Mouse (Mus musculus): Measurements from ENCODE around the gene Slc1a7. TPM values are rescaled to one million over a fixed set of nuclear protein-coding genes. Genes with fewer than 3 reads are reported as not detected.
A peak's percentile ranks its signal among the peaks of the same experiment; 100 is the strongest.

The Slc1a7 gene
- polyA plus RNA-seq, 1 experiment from 2014 or later: 0.18 TPM

GRCm38 (mm10) chr4:107995727-107996126 is 27.6 kb downstream of the Slc1a7 start:
- H3K27ac ChIP-seq (ENCODE audit: low read depth, low read length): no peak overlapping the region
- H3K9ac ChIP-seq (ENCODE audit: low read depth, low read length): no peak overlapping the region
- ATAC-seq: no peak
- no peaks in the 10 kb centered on the region for H3K36me3 ChIP-seq (ENCODE audit: control insufficient read depth, insufficient read depth, low read length)
- H3K27me3 ChIP-seq (replicated peaks; ENCODE audit: control insufficient read depth, insufficient read depth, low read length): no peaks in the 10 kb centered on the region
- no peak overlapping the region for H3K4me2 ChIP-seq (ENCODE audit: low read length)
- H3K4me1 ChIP-seq (ENCODE audit: control insufficient read depth, insufficient read depth, low read depth, low read length): peaks cover 5% of the 10 kb centered on the region; the same call in 1 of the 2 replicates
- H3K4me3 ChIP-seq (ENCODE audit: low read length): no peak overlapping the region
- H3K9me3 ChIP-seq (ENCODE audit: control insufficient read depth, low read length): peaks cover 3% of the 10 kb centered on the region; the same call in 1 of the 2 replicates
- WGBS: 74% methylated on average over 6 of the region's 6 CpGs

DNA sequence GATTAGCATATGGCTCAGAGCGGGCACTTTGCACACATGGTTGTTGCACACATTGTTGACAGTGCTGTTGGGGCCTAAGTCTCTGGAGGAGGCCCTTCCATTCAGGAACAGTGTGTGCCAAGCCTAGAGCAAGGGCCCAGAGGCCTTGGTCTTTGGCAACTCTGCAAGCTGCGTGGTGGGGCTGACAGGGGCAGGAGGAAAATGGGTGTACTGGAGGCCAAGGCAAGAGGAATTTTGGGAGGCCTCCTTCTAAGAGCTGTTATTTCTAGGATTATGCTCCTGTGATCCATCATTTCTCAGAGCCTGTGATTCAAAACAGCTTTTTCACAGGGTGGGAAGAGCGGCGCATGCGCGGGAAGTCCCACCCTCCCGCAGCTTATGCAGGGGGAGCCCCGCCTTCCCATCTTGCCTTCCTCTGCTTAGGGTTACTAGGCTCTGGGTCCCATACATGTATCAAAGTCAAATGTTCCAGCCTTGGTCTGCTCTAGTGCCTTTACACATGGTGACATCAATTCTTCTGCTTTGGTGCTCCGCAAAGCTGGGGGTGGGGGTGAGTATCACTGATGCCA is 28.4 kb downstream of the Slc1a7 start:
- H3K4me2 ChIP-seq (ENCODE audit: low read length): no peak overlapping the region
- WGBS: 89% methylated on average over 9 of the region's 9 CpGs
- no peaks in the 10 kb centered on the region for H3K36me3 ChIP-seq (ENCODE audit: control insufficient read depth, insufficient read depth, low read length)
- no peak overlapping the region for H3K4me3 ChIP-seq (ENCODE audit: low read length)
- peaks cover 3% of the 10 kb centered on the region; the same call in 1 of the 2 replicates for H3K9me3 ChIP-seq (ENCODE audit: control insufficient read depth, low read length)
- H3K27ac ChIP-seq (ENCODE audit: low read depth, low read length): no peak overlapping the region
- ATAC-seq: no peak
- H3K4me1 ChIP-seq (ENCODE audit: control insufficient read depth, insufficient read depth, low read depth, low read length): peaks cover 5% of the 10 kb centered on the region; the same call in 1 of the 2 replicates
- no peak overlapping the region for H3K9ac ChIP-seq (ENCODE audit: low read depth, low read length)
- no peaks in the 10 kb centered on the region for H3K27me3 ChIP-seq (replicated peaks; ENCODE audit: control insufficient read depth, insufficient read depth, low read length)

GRCm38 (mm10) chr4:107998641-107999332 is 30.7 kb downstream of the Slc1a7 start:
- no peak overlapping the region for H3K4me2 ChIP-seq (ENCODE audit: low read length)
- H3K27me3 ChIP-seq (replicated peaks; ENCODE audit: control insufficient read depth, insufficient read depth, low read length): no peaks in the 10 kb centered on the region
- H3K27ac ChIP-seq (ENCODE audit: low read depth, low read length): no peak overlapping the region
- ATAC-seq: 0 out of 2 replicates have a peak, but pooled peaks have one; percentile 20
- H3K4me1 ChIP-seq (ENCODE audit: control insufficient read depth, insufficient read depth, low read depth, low read length): peaks cover 3% of the 10 kb centered on the region; the same call in 1 of the 2 replicates
- peaks cover 3% of the 10 kb centered on the region; the same call in 1 of the 2 replicates for H3K9me3 ChIP-seq (ENCODE audit: control insufficient read depth, low read length)
- H3K4me3 ChIP-seq (ENCODE audit: low read length): no peak overlapping the region
- no peaks in the 10 kb centered on the region for H3K36me3 ChIP-seq (ENCODE audit: control insufficient read depth, insufficient read depth, low read length)
- H3K9ac ChIP-seq (ENCODE audit: low read depth, low read length): no peak overlapping the region
- WGBS: 43% methylated on average over 11 of the region's 11 CpGs

- no peak overlapping the region for H3K4me2 ChIP-seq (ENCODE audit: low read length)
- H3K4me3 ChIP-seq (ENCODE audit: low read length): no peak overlapping the region
- no peaks in the 10 kb centered on the region for H3K36me3 ChIP-seq (ENCODE audit: control insufficient read depth, insufficient read depth, low read length)
- no peak overlapping the region for H3K27ac ChIP-seq (ENCODE audit: low read depth, low read length)
- WGBS: 95% methylated on average over 1 of the region's 1 CpGs
- no peak for ATAC-seq
- H3K27me3 ChIP-seq (replicated peaks; ENCODE audit: control insufficient read depth, insufficient read depth, low read length): no peaks in the 10 kb centered on the region
- peaks cover 3% of the 10 kb centered on the region; the same call in 1 of the 2 replicates for H3K9me3 ChIP-seq (ENCODE audit: control insufficient read depth, low read length)
- H3K9ac ChIP-seq (ENCODE audit: low read depth, low read length): no peak overlapping the region
- peaks cover 3% of the 10 kb centered on the region; the same call in 1 of the 2 replicates for H3K4me1 ChIP-seq (ENCODE audit: control insufficient read depth, insufficient read depth, low read depth, low read length)
Measured at GRCm38 (mm10) chr4:107999380-107999779, 31.2 kb downstream of the Slc1a7 start.

DNA sequence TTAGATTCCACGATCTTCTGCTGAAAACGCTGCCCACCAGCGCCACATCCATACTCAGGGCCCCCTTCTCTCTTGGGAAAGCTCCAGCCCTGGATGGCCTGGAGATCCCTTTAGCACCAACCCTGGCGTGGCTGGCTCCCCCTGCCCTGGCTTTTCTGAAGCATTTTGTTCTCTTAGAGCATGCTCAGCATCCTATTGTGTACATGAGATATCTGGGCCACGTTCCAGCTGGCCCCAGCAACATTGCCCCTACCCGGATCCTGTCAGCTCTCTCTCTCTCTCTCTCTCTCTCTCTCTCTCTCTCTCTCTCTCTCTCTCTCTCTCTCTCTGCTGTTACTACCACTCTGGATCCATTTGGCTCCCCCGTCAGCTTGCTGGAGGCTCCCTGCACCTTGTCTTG is 37.2 kb downstream of the Slc1a7 start:
- Histone ChIP-seq H3K36me3 (ENCODE audit: control insufficient read depth, insufficient read depth, low read length) (no peaks in the 10 kb centered on the region), H3K27ac (ENCODE audit: low read depth, low read length) (no peak overlapping the region), H3K9me3 (ENCODE audit: control insufficient read depth, low read length) (no peaks in the 10 kb centered on the region), H3K9ac (ENCODE audit: low read depth, low read length) (no peak overlapping the region), H3K4me3 (ENCODE audit: low read length) (no peak overlapping the region), H3K27me3 (replicated peaks; ENCODE audit: control insufficient read depth, insufficient read depth, low read length) (no peaks in the 10 kb centered on the region), H3K4me1 (ENCODE audit: control insufficient read depth, insufficient read depth, low read depth, low read length) (peaks cover 3% of the 10 kb centered on the region; the same call in 1 of the 2 replicates), H3K4me2 (ENCODE audit: low read length) (no peak overlapping the region)
- peak; percentile 75 for ATAC-seq
- WGBS: 35% methylated on average over 7 of the region's 7 CpGs

DNA sequence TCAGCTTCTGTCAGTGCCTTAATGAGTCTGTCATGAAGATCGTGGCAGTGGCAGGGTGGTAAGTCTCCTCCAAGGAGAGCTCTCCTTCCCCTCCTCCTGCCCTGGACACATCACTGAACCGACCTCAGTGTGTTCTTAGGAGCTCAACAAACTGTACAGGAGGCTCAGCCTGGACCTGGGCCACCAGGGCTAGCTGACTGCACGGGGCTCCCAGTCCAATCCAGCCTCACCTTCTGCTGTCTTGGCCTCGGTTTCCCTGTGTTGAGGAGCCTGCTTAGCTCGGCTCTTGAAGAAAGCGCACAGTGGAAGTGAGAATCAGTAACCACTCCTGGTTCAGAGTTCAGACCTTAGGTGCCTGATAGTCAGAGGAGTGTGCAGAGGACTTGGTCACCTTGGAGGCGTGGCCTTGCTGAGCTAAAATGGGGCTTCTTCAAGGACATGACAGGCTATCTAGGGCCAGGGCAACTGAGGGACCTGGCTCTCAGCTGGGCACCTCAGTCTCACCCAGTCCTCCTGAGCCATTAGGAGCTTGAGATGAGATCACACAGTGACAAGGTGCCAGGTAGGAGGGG is 39.5 kb downstream of the Slc1a7 start:
- 84% methylated on average over 7 of the region's 7 CpGs for WGBS
- ATAC-seq: no peak
- H3K9me3 ChIP-seq (ENCODE audit: control insufficient read depth, low read length): no peaks in the 10 kb centered on the region
- no peak overlapping the region for H3K9ac ChIP-seq (ENCODE audit: low read depth, low read length)
- H3K4me1 ChIP-seq (ENCODE audit: control insufficient read depth, insufficient read depth, low read depth, low read length): peaks cover 3% of the 10 kb centered on the region; the same call in 1 of the 2 replicates
- H3K36me3 ChIP-seq (ENCODE audit: control insufficient read depth, insufficient read depth, low read length): no peaks in the 10 kb centered on the region
- H3K27ac ChIP-seq (ENCODE audit: low read depth, low read length): no peak overlapping the region
- no peaks in the 10 kb centered on the region for H3K27me3 ChIP-seq (replicated peaks; ENCODE audit: control insufficient read depth, insufficient read depth, low read length)
- H3K4me2 ChIP-seq (ENCODE audit: low read length): no peak overlapping the region
- no peak overlapping the region for H3K4me3 ChIP-seq (ENCODE audit: low read length)

GRCm38 (mm10) chr4:108008541-108008940 is 40.4 kb downstream of the Slc1a7 start:
- Histone ChIP-seq H3K27me3 (replicated peaks; ENCODE audit: control insufficient read depth, insufficient read depth, low read length) (no peaks in the 10 kb centered on the region), H3K4me2 (ENCODE audit: low read length) (no peak overlapping the region), H3K9ac (ENCODE audit: low read depth, low read length) (no peak overlapping the region), H3K9me3 (ENCODE audit: control insufficient read depth, low read length) (no peaks in the 10 kb centered on the region), H3K27ac (ENCODE audit: low read depth, low read length) (no peak overlapping the region), H3K4me3 (ENCODE audit: low read length) (no peak overlapping the region), H3K4me1 (ENCODE audit: control insufficient read depth, insufficient read depth, low read depth, low read length) (peaks cover 3% of the 10 kb centered on the region; the same call in 1 of the 2 replicates), H3K36me3 (ENCODE audit: control insufficient read depth, insufficient read depth, low read length) (no peaks in the 10 kb centered on the region)
- 75% methylated on average over 8 of the region's 8 CpGs for WGBS
- no peak for ATAC-seq

DNA sequence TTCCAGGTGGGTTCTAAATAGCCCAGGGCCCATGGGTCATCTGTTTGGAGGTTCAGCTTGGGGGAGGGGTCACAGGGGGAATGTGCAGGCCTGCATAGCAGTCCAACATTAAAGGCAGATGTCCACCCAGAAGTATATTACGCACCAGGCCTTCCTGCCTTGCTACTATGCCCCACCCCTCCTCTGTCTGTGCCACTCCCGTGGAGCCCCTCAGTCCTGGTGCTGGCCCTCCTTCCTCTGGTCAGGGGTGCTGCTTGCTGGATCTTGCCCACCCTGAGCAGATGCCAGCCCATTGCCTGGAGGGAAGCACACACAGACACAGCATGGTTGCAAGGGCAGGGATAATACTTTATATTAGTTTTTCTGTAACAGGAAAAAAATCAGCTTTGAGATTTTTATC is 46.3 kb downstream of the Slc1a7 start:
- ATAC-seq: no peak
- Histone ChIP-seq H3K4me2 (ENCODE audit: low read length) (no peak overlapping the region), H3K4me3 (ENCODE audit: low read length) (no peak overlapping the region), H3K27ac (ENCODE audit: low read depth, low read length) (no peak overlapping the region), H3K9ac (ENCODE audit: low read depth, low read length) (no peak overlapping the region), H3K27me3 (replicated peaks; ENCODE audit: control insufficient read depth, insufficient read depth, low read length) (no peaks in the 10 kb centered on the region), H3K36me3 (ENCODE audit: control insufficient read depth, insufficient read depth, low read length) (no peaks in the 10 kb centered on the region), H3K9me3 (ENCODE audit: control insufficient read depth, low read length) (no peaks in the 10 kb centered on the region), H3K4me1 (ENCODE audit: control insufficient read depth, insufficient read depth, low read depth, low read length) (no peaks in the 10 kb centered on the region)
- 60% methylated on average over 2 of the region's 2 CpGs for WGBS

GRCm38 (mm10) chr4:108015067-108015765 is 47.1 kb downstream of the Slc1a7 start:
- 63% methylated on average over 14 of the region's 14 CpGs for WGBS
- no peak overlapping the region for H3K9ac ChIP-seq (ENCODE audit: low read depth, low read length)
- no peaks in the 10 kb centered on the region for H3K4me1 ChIP-seq (ENCODE audit: control insufficient read depth, insufficient read depth, low read depth, low read length)
- no peak overlapping the region for H3K27ac ChIP-seq (ENCODE audit: low read depth, low read length)
- no peak overlapping the region for H3K4me3 ChIP-seq (ENCODE audit: low read length)
- no peaks in the 10 kb centered on the region for H3K36me3 ChIP-seq (ENCODE audit: control insufficient read depth, insufficient read depth, low read length)
- no peaks in the 10 kb centered on the region for H3K27me3 ChIP-seq (replicated peaks; ENCODE audit: control insufficient read depth, insufficient read depth, low read length)
- no peak for ATAC-seq
- H3K4me2 ChIP-seq (ENCODE audit: low read length): no peak overlapping the region
- H3K9me3 ChIP-seq (ENCODE audit: control insufficient read depth, low read length): no peaks in the 10 kb centered on the region

All from hindbrain, embryonic 16.5 days (tissue).